Mouse (Mus musculus): ENCODE data around the gene Nr2f1. TPM values are rescaled to one million over a fixed set of nuclear protein-coding genes. Genes with fewer than 3 reads are reported as not detected.

Gene Nr2f1
- total RNA-seq, 2 experiments from 2014 or later, result 3.0 to 3.3 TPM

DNA sequence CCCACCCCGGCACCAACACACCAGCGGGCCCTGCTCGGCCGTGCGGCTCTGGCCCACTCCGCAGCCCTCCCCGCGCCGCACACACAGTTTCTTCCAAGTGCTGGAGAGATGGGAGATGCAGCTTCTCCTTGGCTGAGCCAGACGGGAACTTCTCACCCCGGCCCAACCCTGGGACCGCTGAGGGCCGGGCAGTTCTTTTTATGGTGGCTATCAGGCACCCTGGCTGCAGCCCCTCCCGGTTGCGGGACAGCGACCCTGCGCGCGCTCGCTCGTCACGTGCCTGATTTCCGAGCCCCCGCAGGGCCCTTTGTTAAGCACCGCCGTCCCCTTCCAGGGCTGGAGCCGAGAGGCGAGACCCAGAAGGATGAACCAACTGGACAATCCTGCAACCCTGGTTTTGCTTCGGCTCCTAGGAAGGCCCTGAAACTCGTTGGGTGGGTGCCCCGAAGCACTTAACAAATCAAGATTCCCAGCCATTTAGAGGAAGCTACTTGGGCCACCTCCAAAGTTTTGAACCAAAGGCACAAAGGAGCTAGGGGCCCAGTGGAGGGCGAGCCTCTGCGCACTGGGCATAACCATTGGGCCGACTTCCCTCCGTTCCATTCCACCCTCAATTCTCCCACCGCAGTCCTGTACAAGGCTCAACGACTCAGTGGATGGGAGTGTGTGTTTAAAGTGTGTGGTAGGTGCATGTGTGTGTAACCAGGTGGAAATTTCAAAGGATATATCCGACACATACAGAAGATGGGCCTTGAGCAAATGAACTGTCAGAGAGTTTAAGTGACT, 20.1 kb downstream of the Nr2f1 start:
- DNase-seq, result no peak

- DNase-seq, result no peak
Measured at GRCm38 (mm10) chr13:78178771-78179170, 20.8 kb downstream of the Nr2f1 start.

- DNase-seq, result no peak
Measured at GRCm38 (mm10) chr13:78178021-78178420, 21.5 kb downstream of the Nr2f1 start.

GRCm38 (mm10) chr13:78177381-78177950, 22.1 kb downstream of the Nr2f1 start:
- DNase-seq, result no peak

- no peak for DNase-seq
Measured at GRCm38 (mm10) chr13:78175821-78176380, 23.7 kb downstream of the Nr2f1 start.

DNA sequence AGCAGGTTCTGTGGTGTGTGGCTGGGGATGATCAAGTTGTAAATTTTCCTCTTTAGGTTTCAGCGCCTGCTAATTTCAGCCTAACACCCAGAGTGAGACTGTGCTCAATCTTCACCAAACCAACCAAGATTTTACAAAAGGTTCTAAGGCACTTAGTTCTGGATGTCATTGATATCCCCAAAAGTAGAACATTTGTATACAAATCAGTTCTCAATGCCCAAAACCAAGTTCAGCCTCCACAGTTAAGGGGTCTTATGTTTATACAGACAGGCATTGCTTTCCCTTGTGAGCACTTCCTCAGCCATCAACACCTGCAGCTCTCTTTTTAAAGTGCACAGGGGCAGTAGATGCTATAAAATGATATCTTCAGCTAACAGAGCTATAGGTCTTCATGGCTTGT, 24.7 kb downstream of the Nr2f1 start:
- DNase-seq, result no peak

DNA sequence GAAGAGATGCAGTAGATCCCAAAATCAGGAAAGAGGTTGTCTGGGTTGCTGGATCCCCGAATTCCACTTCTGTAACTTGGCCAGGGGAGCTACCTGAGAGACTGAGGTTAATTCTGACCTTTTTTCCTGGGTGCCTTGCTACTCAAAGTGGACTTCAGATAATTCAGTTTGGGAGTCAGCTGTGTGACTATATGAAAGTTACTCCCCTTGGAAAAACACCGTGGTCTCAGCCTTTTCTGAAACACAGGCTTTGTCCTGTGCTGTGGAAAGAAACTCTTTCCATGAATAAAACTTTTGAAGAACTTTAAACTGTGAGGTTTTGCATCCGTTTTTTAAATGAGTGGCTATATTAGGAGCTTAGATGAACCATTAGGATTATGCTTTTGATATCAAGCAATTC, 25.4 kb downstream of the Nr2f1 start:
- DNase-seq, result no peak

- DNase-seq, result no peak
Measured at GRCm38 (mm10) chr13:78172861-78173260, 26.7 kb downstream of the Nr2f1 start.

- DNase-seq, result no peak
Measured at GRCm38 (mm10) chr13:78171984-78172636, 27.4 kb downstream of the Nr2f1 start.

DNA sequence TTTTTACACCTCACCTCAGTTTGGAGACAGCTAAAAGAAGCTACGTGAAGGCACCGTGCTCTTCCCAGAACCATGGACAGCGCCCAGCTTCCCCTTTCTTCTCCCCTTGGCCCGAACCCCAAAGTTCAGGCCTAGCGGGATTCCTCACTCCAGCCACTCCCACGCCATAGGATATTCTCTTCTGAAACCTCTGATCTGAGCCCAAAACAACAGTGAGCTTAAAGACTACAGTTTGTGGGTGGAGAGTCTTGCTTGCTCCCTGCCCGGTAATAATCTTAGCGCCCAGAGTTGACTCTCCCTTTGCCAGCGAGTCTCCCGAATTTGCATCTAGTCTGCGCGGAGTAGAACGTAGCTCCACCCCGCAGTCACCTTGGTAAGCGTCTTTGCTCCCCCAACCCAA, 28.2 kb downstream of the Nr2f1 start:
- peak; percentile 34 for DNase-seq

DNA sequence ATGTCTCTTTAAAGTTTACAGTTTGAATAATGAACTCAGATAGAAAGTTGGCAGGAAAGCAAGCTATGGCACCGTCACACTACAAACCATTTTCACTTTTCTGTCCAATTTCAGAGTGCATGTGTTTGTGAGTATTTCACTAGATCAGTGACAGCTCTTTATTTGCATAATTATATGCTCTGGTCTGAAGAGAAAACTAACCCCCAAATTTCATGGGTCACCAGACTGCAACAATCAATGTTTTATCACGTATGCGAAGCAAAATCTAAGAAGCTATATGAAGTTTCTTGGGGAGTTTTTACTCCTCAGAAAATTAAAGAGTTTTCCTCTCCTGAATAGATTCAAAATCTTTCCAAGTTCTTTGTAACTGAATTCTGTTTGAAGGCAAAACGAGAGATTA, 31.4 kb downstream of the Nr2f1 start:
- no peak for DNase-seq

DNA sequence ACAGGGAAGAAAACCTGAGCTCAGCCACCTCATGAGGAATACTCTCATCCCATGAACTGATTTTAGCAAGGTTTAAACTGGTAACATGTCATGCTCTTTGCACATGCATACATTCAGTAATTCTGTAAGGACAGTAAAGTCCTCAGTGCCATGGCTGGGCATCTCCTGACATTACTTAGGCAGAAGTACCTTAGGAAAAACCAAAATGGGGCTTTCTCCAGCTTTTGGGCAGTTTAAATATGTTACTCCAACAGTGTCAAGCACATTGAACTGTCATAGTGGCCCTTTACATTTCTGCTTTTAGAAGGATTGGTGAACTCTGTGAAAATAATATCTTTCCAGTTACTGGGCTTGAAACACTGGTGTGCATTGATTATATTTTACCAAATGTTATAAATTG, 34.6 kb downstream of the Nr2f1 start:
- no peak for DNase-seq

GRCm38 (mm10) chr13:78163087-78163958, 36.2 kb downstream of the Nr2f1 start:
- DNase-seq, result peak; percentile 47

DNA sequence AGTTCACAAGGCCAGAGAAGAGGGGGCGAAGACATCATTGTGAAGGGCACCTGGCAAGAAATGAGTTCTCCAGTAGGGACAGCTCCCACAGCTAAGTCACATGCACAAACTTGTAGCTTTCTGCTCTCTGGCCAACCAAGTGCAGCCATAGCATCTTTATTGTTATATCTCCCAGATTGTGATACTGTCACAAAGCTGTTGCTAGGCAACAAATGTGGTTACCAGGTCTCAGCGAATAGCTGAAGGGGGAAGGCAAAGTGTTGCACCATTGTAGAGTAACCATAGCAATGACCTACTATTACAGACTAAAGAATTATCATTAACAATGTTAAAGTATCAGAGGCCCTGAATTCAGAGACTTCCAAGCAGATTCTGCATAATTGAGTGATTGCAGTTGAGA, 37.4 kb downstream of the Nr2f1 start:
- no peak for DNase-seq

DNA sequence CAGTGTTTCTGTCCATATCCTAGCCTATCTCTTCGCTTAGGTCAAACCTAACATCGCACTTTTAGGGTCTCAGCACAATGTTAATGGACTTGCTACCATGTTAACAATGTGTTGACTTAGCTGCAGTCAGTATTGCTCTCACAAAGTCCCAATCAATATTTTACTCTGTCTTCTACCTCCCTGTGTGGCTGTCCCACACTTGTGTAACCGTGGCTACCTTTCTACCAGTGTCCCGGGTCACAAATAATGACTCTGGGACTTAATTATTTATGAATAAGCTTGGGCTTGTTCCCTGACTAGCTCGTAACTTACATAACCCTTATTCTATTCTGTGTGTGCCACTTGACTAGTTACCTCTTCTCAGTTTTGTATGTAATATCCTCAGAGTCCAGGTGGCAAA, 42.1 kb downstream of the Nr2f1 start:
- DNase-seq, result no peak

Other genes starting within 250 kb of the Nr2f1 start
- gene Pou5f2, start 174.9 kb downstream of the Nr2f1 start, total RNA-seq (2021), result 1 to 10 TPM in 1 of 2 experiments, under 1 TPM in 1; 0.73 to 1.4 TPM